Mouse (Mus musculus): ENCODE data around the gene Adora2a. TPM values are rescaled to one million over a fixed set of nuclear protein-coding genes. Genes with fewer than 3 reads are reported as not detected.

Adora2a gene
- total and polyA plus RNA-seq, 3 experiments = 0.04 TPM; not detected in 2

DNA sequence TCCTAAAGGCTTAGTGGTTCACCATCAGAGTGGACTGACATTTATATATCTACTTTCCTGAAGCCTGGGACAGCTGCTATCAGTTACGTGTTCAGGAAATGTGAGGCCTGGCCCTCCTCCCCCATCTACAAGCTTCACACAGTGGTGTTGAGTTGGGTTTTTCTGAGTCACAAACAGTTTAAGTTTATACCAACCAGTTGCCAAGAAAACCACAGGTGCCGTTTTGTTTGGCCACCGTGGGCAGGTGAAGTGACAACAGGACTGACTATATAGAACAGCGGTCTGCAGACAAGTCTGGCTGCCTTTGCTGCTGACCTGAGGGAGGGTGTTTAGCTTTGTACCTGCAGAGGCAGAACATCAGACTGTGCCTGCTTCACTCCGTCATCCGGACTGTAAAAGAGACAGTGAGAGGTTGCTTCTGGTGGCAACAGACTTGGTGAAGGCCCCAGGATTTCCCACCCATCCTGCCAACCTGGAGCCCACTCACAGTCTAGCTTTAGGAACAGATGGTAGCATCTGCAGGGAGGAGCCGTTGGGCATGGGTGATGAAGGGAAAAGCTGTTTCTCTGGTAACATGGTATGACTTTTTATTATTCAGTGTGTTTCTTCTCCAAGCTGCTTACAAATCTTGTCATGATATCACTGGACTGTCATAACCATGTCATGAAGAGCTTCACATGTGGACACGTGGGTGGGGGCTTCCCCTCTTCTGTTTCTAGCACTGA lies 13.2 kb upstream of the Adora2a start:
- peaks cover 0 to 58% of the 10 kb centered on the region in 2 experiments; a peak in 2 of 4 replicates for H3K36me3 ChIP-seq (ENCODE audit: control insufficient read depth in 1 of 2, insufficient read depth in 2 of 2, low read length in 2 of 2)
- TF ChIP-seq TAL1 (IDR thresholded peaks at IDR 0.05; ENCODE audit: low read length) (no peak), EP300 (IDR thresholded peaks at IDR 0.05; ENCODE audit: low read depth in 1 of 2, low read length in 2 of 2) (peak; percentile 54 to 62; a peak in 3 of 4 replicates), SIN3A (IDR thresholded peaks at IDR 0.05; ENCODE audit: low read length) (peak; percentile 19; the same call in 1 of the 2 replicates), BHLHE40 (IDR thresholded peaks at IDR 0.05; ENCODE audit: borderline replicate concordance, low read depth, low read length) (no peak; the same call in 1 of the 2 replicates), USF1 (IDR thresholded peaks at IDR 0.05; ENCODE audit: low read depth, low read length) (no peak), ETS1 (IDR thresholded peaks at IDR 0.05; ENCODE audit: low read depth, low read length) (peak; percentile 69), GATA1 (IDR thresholded peaks at IDR 0.05; ENCODE audit: low read depth, low read length) (peak; percentile 34; the same call in 1 of the 2 replicates), ZKSCAN1 (IDR thresholded peaks at IDR 0.05; ENCODE audit: low read depth, low read length) (no peak), POLR2AphosphoS5 (IDR thresholded peaks at IDR 0.05; ENCODE audit: borderline replicate concordance, low read depth, low read length) (no peak), MEF2A (IDR thresholded peaks at IDR 0.05; ENCODE audit: extremely low read depth, insufficient replicate concordance, low read depth, low read length, poor library complexity, severe bottlenecking) (no peak), CHD2 (IDR thresholded peaks at IDR 0.05; ENCODE audit: low read length) (no peak), TCF12 (IDR thresholded peaks at IDR 0.05; ENCODE audit: low read depth, low read length) (peak; percentile 35; the same call in 1 of the 2 replicates), CHD1 (IDR thresholded peaks at IDR 0.05; ENCODE audit: low read depth, low read length) (no peak), KAT2A (conservative IDR thresholded peaks at IDR 0.05; ENCODE audit: low read depth, low read length) (no peak)
- H3K27me3 ChIP-seq (ENCODE audit: control insufficient read depth in 1 of 2, insufficient read depth in 2 of 2, low read length in 2 of 2) = no peaks in the 10 kb centered on the region
- H3K4me1 ChIP-seq (ENCODE audit: control insufficient read depth in 1 of 2, insufficient read depth in 2 of 2, low read length in 2 of 2) = peaks cover 44 to 61% of the 10 kb centered on the region in 2 experiments
- peak overlapping the region; percentile 8; the same call in 1 of the 2 replicates for H3K9ac ChIP-seq (ENCODE audit: control insufficient read depth, low read depth, low read length, poor library complexity, severe bottlenecking)
- H3K9me3 ChIP-seq (replicated peaks; ENCODE audit: insufficient read depth, low read length) = no peaks in the 10 kb centered on the region
- DNase-seq (ENCODE audit: low read depth, low spot score) = peak; percentile 56
- no peaks in the 10 kb centered on the region for H3K79me2 ChIP-seq (ENCODE audit: control insufficient read depth, insufficient read depth, low read length, poor library complexity)
- no peak overlapping the region for H3K4me3 ChIP-seq (ENCODE audit: control insufficient read depth in 1 of 2, insufficient read depth in 1 of 2, low read depth in 2 of 2, low read length in 2 of 2)
- peak overlapping the region; percentile 92 for H3K27ac ChIP-seq (ENCODE audit: control insufficient read depth, low read depth, low read length)

GRCm38 (mm10) chr10:75304049-75304405 lies 12.7 kb upstream of the Adora2a start:
- peak overlapping the region; percentile 92 for H3K27ac ChIP-seq (ENCODE audit: control insufficient read depth, low read depth, low read length)

More at GRCm38 (mm10) chr10:75304049-75304405, 12.7 kb upstream of the Adora2a start:
- TF ChIP-seq USF1 (IDR thresholded peaks at IDR 0.05; ENCODE audit: low read depth, low read length) (no peak), RAD21 (IDR thresholded peaks at IDR 0.05; ENCODE audit: low read depth, low read length) (no peak), TCF12 (IDR thresholded peaks at IDR 0.05; ENCODE audit: low read depth, low read length) (no peak), GATA1 (IDR thresholded peaks at IDR 0.05; ENCODE audit: low read depth, low read length) (no peak), ZKSCAN1 (IDR thresholded peaks at IDR 0.05; ENCODE audit: low read depth, low read length) (no peak), TAL1 (IDR thresholded peaks at IDR 0.05; ENCODE audit: low read length) (no peak), USF2 (IDR thresholded peaks at IDR 0.05; ENCODE audit: borderline replicate concordance in 1 of 2, insufficient read depth in 1 of 2, low read depth in 1 of 2, low read length in 2 of 2) (no peak), ZNF384 (IDR thresholded peaks at IDR 0.05; ENCODE audit: low read depth, low read length) (no peak), NRF1 (IDR thresholded peaks at IDR 0.05; ENCODE audit: insufficient read depth, low read depth, low read length, poor library complexity, severe bottlenecking) (no peak), MAFK (IDR thresholded peaks at IDR 0.05; ENCODE audit: borderline replicate concordance, low read depth, low read length) (no peak)
- Histone ChIP-seq H3K4me3 (ENCODE audit: control insufficient read depth in 1 of 2, insufficient read depth in 1 of 2, low read depth in 2 of 2, low read length in 2 of 2) (no peak overlapping the region), H3K4me1 (ENCODE audit: control insufficient read depth in 1 of 2, insufficient read depth in 2 of 2, low read length in 2 of 2) (peaks cover 40 to 57% of the 10 kb centered on the region in 2 experiments), H3K27me3 (ENCODE audit: control insufficient read depth in 1 of 2, insufficient read depth in 2 of 2, low read length in 2 of 2) (no peaks in the 10 kb centered on the region), H3K79me2 (ENCODE audit: control insufficient read depth, insufficient read depth, low read length, poor library complexity) (no peaks in the 10 kb centered on the region), H3K9me3 (replicated peaks; ENCODE audit: insufficient read depth, low read length) (no peaks in the 10 kb centered on the region), H3K9ac (ENCODE audit: control insufficient read depth, low read depth, low read length, poor library complexity, severe bottlenecking) (no peak overlapping the region), H3K36me3 (ENCODE audit: control insufficient read depth in 1 of 2, insufficient read depth in 2 of 2, low read length in 2 of 2) (peaks cover 0 to 54% of the 10 kb centered on the region in 2 experiments; a peak in 2 of 4 replicates)
- DNase-seq (ENCODE audit: low read depth, low spot score) = no peak
